Mouse (Mus musculus) c-Kit-positive CD71-negative TER-119-negative erythroid progenitor cells, embryonic 14.5 days (primary cell): Measurements from ENCODE around the gene Grhl1.
"Not testable (repeated sequence)": the region's sequence is repeated elsewhere in the genome, so short reads cannot be mapped to it uniquely, and the experiment has no call there.

Source experiments
- DNase-seq: peaks from one replicate; pipeline ENCODE4 v3.0.0-alpha.2; 2013; ENCODE audit warnings: low read depth

Gene Grhl1

DNA sequence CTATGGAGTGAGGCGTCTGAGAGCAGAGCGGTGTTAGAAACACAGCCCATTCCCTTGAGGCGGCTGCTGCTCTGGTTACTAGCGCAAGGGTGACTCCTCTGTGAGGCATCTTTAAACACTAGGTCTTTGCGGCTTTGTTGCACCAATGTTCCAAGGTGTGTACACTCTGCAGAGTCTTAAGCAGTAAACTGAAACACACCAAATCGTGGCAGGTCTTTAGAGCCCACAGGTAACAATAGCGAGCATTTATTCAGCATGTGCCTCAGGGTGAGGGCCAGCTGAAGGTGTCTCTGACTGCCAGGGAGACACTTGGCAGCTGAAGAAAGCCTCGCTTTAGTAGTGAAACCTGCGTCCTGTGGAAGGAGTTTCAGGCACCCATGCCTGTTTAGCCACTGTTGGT, 20.0 kb downstream of the Grhl1 start:
- DNase-seq: no peak

DNA sequence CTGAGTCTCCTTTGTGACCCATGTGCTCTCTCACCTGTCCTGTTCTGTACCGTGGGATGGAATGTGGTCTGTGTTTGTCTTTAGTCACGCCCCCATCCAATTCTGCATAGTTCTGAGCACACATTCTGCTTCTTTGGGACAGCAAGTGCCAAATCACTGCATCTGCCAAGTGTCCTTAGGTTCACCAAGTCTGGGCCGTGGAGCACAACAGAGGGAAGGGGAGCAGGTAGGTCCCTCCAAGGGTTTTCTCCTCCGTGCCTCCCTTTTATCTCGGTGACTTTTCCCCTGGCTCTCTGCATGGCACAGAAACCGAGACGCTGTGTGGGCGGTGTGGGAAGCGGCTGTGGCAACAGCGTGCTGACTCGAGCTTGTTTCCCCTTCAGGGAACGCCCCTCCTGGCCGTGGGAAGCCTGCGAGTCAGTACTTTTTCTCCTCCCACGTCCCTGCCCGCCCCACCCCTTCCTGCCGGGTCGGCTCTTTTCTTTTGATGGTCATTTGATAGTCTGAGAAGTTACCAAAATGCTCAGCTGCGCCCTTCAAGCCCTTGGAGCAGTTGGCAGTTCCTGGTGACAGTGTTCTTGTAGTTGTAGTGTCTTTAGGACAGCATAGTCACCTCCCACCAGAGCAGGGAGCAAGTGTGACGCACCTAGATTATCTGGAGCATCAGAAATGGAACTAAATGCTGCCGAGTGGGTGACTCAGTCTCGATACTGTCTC, 21.0 kb downstream of the Grhl1 start:
- DNase-seq: peak; percentile 41

DNA sequence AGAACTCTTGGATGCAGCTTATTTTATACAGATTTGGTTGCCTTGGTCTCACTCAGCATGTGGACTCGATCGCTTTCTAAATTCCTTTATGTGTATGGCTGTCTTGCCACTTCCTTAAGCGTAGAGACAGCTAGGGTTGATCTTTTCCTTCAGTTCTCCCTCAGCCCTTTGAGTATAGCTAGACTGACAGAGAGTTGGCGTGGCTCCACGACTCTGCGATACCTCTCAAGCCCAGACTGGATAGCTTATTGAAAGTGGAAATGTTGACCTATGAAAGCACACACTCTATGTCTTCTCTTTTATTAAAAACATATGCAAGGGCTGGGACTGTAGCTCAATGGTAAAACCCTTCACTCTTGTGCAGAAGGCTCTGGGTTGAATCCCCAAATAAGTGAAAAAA, 25.3 kb downstream of the Grhl1 start:
- no peak for DNase-seq

DNA sequence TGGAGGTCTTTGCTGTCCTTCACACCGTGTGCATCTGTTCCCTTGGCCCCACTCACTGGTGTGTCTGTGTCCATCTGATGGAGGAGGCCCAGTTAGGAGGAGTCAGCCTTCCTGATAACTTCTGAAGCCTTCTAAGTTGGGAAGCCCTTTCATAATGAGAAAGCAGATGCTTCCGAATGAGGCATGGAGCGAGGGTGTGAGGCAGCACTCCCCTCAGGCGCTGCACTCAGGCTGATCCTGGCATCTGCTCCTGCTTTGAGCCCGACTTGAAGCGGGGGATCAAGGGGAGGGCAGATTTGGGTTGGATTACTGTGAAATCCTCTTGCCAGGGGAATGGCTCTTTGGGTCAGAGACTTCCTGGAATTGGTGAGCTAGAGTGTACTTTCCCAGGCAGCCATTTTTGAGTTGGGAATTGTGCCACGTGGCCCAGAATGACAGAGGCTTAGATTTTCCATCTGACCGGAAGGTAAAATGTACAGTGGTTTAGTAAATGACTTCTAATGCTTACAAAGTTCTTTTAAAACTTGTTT, 27.3 kb downstream of the Grhl1 start:
- DNase-seq: no peak

DNA sequence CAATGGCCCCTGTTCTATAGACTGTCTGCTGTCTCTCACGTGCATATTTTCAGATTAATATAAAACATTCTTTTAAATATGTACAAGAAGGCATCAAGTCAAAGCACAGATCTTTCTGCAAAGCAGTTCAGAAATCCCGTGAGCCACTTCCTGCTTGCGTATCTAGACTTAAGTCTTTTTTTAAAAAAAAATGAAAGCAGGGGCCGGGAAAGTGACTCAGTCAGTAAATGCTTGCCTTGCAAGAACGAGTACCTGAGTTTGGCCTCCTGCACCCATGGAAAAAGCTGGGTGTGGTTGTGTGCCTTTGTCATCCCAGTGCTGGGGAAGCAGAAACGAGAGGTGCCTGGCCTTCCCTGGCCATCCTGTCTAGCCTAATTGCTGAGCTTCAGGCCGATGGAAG, 28.0 kb downstream of the Grhl1 start:
- DNase-seq: no peak

DNA sequence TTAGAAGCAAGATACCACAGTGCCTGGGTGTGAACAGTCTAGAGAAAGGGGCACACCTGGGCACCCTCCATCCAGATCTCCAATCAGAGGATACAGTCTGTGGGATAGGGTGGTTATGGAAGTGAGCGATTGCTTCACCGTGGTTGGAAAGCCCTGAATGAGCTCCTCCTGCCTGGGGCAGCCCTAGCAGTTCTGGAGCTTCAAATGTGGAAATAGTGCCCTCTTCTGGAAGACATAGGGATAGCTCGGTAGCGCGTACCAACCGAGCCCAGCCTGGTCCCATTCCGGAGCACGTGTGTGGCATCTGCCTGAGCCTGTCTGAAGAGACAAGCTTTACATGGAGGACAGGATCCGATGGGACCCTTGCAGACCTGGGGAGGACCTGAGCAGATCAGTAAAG, 28.7 kb downstream of the Grhl1 start:
- DNase-seq: peak; percentile 71

DNA sequence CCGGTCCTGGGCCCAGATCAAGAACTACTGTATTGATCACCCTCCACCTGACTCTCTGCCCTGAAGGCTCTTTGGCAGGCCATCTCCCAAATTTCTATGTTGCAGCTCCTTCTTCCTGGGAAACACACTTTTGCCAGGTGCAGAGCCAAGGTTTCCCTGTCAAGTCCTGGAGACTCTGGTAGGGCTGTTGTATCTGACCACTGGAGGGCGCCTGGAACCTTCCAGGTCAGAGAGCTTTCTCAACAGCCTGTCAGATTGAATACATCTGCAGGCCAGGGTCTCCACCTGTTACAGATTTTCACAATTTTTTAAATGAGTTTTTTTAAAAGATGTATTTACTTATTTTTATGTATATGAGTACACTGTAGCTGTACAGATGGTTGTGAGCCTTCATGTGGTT, 31.2 kb downstream of the Grhl1 start:
- DNase-seq: peak; percentile 60

DNA sequence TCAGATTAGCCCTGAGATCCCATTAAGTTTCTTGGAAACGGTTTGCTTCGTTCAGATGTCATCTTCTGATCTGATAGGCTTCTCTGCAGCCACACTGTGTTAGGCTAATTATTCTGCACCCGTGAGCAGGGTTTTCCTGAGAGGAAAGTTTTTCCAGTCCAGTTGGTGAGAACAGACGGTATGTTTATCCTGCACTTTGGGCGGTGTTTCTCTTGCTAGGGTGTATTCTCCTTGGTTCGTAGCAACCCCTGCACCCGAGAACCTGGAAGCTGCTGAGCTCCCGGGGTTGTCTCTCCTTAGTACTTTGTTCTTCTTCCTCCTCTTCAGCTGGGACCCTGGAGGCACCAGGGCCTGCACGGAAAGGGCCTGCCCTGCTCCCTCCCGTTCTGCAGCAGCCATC, 34.1 kb downstream of the Grhl1 start:
- no peak for DNase-seq

DNA sequence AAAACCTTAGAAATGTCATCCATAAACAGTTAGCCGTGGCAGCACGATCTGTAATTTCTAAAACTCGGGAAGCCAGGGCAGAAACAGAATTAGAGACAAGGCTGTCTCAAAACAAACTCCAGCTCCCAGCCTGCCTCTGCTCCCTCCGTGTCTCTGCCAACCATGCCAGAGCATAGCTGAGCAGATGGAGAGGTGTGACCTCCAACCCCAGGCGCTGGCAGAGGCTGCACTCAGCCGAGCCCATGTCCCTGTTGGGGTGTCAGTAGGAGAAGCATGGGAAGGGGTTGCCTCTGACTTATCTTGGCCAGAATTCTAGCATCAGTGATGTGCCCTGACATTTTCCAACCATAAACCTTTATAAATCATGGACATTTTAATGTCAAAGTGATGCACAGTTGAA, 40.5 kb downstream of the Grhl1 start:
- DNase-seq: no peak

DNA sequence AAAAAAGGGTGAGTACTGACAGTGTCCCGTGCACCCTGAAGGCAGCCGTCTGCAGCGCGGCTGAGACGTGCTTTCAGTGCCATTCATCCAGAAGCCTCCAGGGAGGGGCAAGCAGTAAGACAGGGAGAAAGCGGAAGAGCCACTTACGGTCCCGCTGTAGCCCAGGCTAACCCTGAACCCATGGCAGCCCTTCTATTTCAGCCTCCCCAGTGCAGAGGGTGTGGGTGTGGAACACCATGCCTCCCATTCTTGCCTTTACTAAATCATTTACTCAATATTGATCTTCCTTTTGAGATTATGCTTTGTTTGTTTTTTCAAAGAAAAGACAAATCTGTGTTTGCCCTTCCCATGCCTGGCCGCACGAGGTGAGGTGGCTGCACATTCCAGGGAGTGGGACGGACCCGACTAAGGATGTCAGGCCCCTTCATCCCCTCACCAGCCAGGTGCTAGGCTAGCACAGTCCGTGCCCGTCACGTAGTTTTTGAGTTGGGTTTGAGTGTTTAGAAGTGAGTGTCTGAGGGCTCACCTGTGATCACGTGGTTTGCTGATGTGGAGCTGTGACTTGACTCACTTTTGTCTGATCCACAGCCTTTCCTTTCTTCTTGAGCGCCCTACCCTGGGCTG, 42.5 kb downstream of the Grhl1 start:
- DNase-seq: no peak

DNA sequence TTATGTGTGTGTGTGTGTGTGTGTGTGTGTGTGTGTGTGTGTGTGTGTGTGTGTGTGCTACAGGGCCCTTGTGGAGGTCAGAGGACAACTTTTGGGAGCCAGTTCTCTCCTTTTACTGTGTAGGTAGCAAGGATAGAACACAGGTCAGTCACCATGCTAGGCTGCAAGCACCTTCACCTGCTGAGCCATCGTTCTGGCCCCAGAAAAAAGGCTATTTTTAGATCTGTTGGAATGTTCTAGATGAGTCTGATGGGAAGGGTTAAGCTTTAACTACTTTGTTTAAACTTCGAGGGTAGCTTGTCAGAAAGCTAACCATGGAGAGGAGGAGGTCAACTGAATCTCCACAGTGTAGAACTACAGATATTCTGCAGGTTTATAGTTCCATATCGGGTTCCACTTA, 43.1 kb downstream of the Grhl1 start:
- DNase-seq: no peak

DNA sequence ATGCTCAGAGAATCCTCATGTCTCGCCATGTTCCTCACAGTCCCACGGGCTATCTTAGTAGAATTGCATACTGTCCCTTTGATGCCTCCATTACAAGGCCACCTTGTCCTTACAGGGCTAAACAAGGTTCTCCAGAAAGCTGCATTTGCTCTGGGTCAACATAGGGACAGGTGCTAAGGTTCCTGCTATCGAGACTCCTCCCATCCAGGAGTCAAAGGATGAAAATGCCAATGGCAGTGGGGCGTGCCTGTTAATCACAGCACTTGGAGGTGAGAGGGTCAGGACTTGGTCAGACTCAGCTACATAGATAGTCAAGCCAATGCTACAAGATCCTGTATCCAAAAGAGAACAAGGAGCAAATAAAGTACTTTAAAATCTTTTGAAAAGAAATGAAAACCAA, 47.4 kb downstream of the Grhl1 start:
- DNase-seq: no peak

DNA sequence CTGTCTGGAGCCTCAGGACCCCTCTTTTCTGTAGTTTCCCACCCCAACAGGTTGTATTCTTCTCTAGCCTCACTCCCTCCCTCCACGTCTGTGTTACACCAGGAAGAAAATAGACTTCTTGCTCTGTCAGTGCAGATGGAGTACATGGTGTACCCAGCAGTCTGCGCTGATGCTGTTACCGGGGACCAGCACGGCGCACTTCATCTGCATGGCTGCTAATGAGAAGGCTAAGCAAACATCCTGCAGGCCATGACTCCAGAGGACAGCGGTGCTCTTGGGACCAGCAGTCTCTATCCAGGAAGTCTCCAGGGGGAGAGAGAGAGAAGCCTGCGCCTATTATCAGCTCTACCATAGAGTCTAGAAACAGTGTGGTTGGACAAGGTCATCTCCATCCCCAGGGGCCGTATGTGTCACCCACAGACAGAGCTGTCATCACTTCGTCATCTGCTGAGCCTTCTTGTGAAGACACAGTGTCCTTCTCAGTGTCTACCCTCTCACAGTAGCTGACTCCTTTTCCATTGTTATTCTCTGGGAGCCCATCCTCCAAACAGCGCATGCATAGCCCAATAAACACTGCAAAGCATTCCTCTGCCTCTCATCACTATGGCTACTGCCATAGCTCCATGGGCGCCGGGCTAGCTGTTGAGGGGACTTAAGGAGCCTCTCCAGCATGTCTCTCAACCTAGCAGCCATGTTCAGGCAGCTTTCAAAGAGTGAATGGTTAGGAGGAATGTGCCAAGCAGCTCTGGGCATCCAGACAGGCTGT, 51.6 kb downstream of the Grhl1 start:
- no peak for DNase-seq

DNA sequence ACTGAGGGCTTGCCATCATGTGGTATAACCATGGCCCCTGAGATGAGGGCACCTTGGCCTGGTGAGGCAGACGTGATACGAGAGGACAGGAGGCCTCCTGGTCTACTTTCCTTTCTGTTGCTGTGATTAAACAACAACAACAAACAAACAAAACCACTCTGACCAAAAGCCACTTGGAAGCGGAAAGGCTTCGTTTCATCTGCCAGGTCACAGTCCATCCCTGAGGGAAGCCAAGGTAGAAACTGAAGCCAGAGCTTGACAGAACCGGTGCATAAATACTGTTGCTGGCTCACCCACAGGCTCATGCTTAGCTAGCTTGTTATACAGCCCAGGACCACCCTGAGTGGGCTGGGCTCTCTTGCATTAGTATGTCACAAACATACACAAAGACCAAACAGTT, 54.3 kb downstream of the Grhl1 start:
- DNase-seq: no peak

DNA sequence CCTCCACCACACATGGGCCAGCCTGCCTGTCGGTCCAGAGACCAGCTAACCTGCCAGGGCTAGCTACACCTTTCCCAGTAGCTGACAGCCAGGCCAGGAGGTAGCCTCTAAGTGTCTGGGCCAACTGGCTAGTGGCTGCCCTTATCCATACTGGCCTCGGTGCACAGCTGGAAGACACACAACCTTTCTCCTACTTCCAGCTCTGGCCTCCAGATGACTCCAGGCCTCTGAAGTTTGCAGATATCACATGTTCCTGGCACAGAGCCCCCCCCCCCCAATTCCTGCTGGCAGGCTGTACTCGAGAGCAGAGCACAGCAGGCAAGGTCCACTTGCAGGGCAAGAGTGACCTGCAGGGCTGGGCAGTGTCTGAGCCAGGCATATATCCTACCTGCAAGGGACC, 55.1 kb downstream of the Grhl1 start:
- no peak for DNase-seq

DNA sequence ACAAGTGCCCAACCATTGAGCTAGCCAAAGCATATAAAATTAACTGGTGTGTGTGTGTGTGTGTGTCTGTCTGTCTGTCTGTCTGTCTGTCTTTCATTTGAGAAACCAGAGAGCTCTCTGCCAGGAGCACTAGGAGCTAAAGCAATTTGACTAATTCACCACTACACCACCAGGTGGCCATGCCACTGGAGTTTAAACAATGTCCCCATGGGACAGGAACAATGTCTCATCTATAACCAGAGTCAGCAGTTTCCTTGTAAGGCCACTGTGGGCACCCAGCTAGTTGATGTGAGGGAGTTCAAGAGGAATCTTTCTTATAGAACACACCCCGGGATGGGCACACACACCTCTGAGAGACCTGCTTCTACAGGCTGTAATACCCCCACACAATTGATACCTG, 58.1 kb downstream of the Grhl1 start:
- peak; percentile 25 for DNase-seq

DNA sequence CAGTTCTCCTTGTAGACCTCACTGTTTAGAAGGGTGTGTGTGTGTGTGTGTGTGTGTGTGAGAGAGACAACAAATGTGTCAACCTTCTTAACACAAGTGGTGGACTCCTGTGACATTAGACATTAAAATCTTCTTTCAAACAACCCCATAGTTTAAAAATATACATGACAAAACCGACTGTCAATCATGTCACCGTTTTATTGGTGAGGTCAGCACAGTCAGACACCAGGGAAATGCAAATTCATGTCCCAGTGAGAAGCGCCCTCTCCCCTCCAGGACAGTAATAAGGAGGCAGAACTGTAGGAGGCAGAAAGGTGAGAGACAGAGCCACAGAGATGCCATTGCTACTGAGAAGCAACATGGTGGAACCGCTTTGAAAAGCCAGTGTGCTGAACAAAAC, 60.3 kb downstream of the Grhl1 start:
- no peak for DNase-seq

DNA sequence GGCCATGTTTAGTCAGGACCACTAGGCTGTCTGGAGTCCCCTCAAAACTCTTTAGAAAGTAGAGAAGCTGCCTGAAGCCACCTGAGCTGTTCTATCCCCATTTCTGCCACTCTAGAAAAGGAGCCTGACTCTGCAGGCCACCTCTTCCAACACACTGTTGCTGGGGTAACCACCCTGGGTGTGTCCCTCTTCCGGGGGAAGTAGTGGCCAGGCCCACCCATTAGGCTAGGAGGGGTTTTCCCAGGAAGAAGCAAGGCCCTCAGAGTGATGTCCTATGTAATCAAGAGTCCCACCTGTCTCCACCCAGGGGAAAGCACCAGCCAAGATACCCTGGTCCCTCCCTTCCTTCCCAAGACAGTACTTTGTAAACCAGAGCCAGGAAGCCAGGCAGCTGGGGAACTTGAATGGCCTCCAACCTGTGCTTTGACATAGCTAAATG, 61.7 kb downstream of the Grhl1 start:
- no peak for DNase-seq

DNA sequence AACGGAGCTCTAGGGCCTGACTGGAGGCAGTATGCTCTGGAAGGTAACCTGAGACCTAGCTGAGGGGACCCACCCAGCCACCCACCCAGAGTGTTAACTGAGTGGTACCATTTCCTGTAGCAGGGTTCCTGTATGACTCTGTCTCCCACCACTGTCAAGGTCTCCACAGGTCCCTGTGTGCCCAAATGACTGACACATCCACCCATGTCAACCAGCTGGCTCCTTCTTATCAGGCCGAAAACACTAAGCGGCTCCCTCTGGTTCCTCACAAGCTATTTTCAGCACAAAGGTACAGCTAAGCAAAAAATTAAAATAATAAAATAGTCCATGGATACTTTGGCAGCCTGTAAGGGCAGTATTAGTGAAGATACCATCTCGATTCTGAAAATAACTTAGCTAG, 62.1 kb downstream of the Grhl1 start:
- no peak for DNase-seq

DNA sequence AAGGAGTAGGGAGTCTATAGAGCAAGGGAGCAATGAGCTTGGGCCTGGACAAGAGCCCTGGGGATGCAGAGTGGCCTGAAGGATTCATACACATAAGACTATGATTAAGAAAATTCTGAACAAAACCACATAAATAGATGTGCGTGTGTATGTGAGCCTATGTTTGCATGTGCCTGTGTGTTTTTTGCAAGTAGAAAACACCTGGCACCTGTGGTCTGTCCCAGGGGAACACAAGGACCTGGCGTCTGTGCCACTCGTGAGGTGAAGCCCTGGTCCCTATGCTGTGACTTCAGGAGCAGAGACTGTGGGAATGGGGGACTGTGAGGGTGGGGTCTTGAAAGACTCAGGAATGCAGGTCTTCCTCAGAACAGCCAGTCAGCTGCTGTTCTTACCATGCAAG, 62.6 kb downstream of the Grhl1 start:
- no peak for DNase-seq

DNA sequence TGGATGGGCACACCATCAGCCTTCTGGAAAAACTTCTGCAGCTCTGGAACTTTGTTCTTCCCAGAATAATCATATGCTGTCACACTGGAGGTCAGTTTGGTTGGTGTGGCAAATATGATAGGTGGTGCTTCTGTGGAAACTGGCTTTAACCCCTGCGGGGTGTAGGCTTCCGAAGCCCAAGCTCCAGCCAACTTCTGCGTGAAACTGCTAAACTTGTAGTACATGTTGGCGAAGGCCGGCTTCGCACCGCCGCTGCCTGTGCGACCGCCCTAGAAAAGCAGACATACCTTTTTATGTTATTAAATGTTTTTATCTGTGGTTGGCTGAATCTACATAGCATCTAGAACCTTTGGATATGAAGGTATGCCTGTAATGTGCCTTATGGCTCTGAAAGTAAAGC, 66.7 kb downstream of the Grhl1 start:
- DNase-seq: not testable (repeated sequence)

DNA sequence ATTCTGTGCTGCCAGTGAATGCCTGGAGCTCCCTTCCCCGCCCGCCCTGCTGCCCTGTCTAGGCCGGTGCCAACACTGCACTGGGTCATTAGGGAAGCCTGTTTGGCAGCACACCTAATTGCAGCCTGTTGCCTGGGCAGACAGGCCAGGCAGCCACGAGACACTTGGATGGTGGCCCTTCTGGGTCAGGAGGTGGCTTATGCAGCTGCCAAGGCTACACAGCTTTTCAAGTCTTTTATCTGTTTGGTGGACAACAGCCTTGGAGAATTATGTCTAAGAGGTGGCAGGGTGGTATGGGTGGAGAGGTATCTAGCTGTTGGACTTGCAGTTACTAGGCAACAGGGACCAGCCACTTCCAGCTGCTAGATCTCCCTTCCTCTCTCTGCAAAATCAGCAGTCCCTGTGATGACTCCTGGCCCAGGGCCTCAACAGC, 70.3 kb downstream of the Grhl1 start:
- no peak for DNase-seq

DNA sequence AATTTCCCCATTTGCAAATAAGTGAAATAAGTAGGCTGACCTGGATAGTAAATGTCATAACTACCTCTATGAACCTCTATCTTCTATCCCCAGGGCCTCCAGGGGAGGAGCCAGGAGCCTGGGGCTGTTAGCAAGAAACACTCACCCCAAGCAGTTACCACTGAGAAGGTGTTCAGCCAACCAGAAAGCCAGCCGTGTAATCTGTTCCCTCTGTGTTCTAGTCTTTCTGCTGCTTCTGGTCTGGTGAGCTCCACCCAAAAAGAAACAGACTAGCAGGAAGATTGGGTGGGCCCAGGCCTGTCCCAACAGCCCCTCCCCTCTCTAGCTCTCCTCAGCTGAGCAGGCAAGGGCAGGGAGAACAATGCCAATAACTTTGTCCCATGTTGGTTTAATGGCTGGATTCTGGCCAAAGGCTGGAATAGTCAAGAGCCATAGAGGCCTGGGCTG, 72.1 kb downstream of the Grhl1 start:
- DNase-seq: peak; percentile 42
